In the genomic region with DNA sequence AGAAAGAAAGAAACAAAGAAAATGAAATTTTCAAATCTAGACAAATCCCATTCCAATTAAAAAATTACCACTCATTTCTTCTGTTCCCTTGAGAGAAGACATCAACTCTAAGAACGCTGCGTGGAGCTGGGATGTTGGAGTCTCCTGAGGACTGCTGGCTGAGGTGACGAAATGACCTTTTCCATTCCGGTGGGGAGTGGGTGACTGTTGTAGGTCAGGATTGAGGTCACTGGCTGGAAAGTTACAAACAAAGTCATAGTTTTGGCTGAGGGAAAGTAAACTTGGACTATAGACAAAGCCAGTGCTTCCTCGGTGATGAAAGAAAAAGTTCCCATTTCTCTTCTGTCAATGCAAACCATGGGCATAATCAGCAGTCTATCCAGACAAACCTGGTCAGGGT, we compare ENCODE assay signal across 25 mouse cellular contexts. TPM values are rescaled to one million over a fixed set of nuclear protein-coding genes. Genes with fewer than 3 reads are reported as not detected.
DNase-seq lines count a peak whose midpoint lies in the region; ATAC-seq and TF ChIP-seq lines count a peak whose summit lies in the region.
"Had no signal": no experiment of that assay in that cellular context is flagged by ENCODE, and none has a peak within 500 bp of the region (broad histone marks: within the 10 kb centered on the region; RNA-seq: fewer than 3 reads in every experiment).

No protein-coding gene starts in this region.

- no peak for TF ChIP-seq CTCF in gastrocnemius, adult 2 months (IDR thresholded peaks at IDR 0.05)
- TF ChIP-seq CTCF in liver, adult 2 months (IDR thresholded peaks at IDR 0.05; ENCODE audit: low read depth, low read length): no peak

- 16% methylated on average over 5 of the region's 5 CpGs for WGBS in liver, adult 2 months
- WGBS in liver, embryonic 11.5 days: 71% methylated on average over 5 of the region's 5 CpGs
- WGBS in hindbrain, embryonic 16.5 days: 69% methylated on average over 5 of the region's 5 CpGs

- H3K4me2 ChIP-seq in liver, embryonic 11.5 days: no peak overlapping the region
- H3K4me2 ChIP-seq in hindbrain, embryonic 16.5 days (ENCODE audit: low read length): no peak overlapping the region
- H3K4me2 ChIP-seq: embryonic facial prominence, embryonic 15.5 days; heart, embryonic 11.5 days; heart, embryonic 15.5 days; hindbrain, embryonic 12.5 days had no signal

- H3K4me1 ChIP-seq in liver, adult 2 months (ENCODE audit: control insufficient read depth, insufficient read depth, low read length): peaks cover 4% of the 10 kb centered on the region; the same call in 1 of the 2 replicates
- no peaks in the 10 kb centered on the region for H3K4me1 ChIP-seq in liver, embryonic 11.5 days (replicated peaks; ENCODE audit: control insufficient read depth, insufficient read depth, low read length)
- H3K4me1 ChIP-seq in hindbrain, embryonic 16.5 days (ENCODE audit: control insufficient read depth, insufficient read depth, low read depth, low read length): no peaks in the 10 kb centered on the region

- no peak overlapping the region for H3K4me3 ChIP-seq in gastrocnemius, adult 2 months
- no peak overlapping the region for H3K4me3 ChIP-seq in liver, adult 2 months (ENCODE audit: insufficient read depth, low read depth, low read length)
- no peak overlapping the region for H3K4me3 ChIP-seq in liver, embryonic 11.5 days (ENCODE audit: low read depth, low read length)
- no peak overlapping the region for H3K4me3 ChIP-seq in hindbrain, embryonic 16.5 days (ENCODE audit: low read length)
- H3K4me3 ChIP-seq: embryonic facial prominence, embryonic 15.5 days; erythroblast, embryonic 14.5 days; forebrain, embryonic 10.5 days; heart, embryonic 15.5 days; hindbrain, embryonic 12.5 days had no signal

- no peak for ATAC-seq in liver, embryonic 11.5 days (replicated peaks; ENCODE audit: low FRiP score)
- no peak for ATAC-seq in hindbrain, embryonic 16.5 days
- ATAC-seq: activated CD4-positive, CD25-positive, alpha-beta regulatory T cell, adult 4 months; forebrain, embryonic 14.5 days; hindbrain, postnatal 0 days; Patski had no signal

- H3K36me3 ChIP-seq in liver, adult 2 months (ENCODE audit: control insufficient read depth, insufficient read depth, low read length): no peaks in the 10 kb centered on the region
- no peaks in the 10 kb centered on the region for H3K36me3 ChIP-seq in liver, embryonic 11.5 days (ENCODE audit: control insufficient read depth, insufficient read depth, low read length)
- H3K36me3 ChIP-seq in hindbrain, embryonic 16.5 days (ENCODE audit: control insufficient read depth, insufficient read depth, low read length): no peaks in the 10 kb centered on the region
- H3K36me3 ChIP-seq: embryonic facial prominence, embryonic 15.5 days; forebrain, embryonic 10.5 days; heart, embryonic 15.5 days; hindbrain, embryonic 12.5 days had no signal

- no peak for TF ChIP-seq POLR2A in liver, adult 2 months (IDR thresholded peaks at IDR 0.05; ENCODE audit: extremely low read depth, insufficient read depth, low read length)

- H3K9ac ChIP-seq in liver, adult 2 months (ENCODE audit: low read depth, low read length): no peak overlapping the region
- no peak overlapping the region for H3K9ac ChIP-seq in liver, embryonic 11.5 days (ENCODE audit: low read depth, low read length)
- no peak overlapping the region for H3K9ac ChIP-seq in hindbrain, embryonic 16.5 days (ENCODE audit: low read depth, low read length)
- H3K9ac ChIP-seq: embryonic facial prominence, embryonic 15.5 days; heart, embryonic 15.5 days; hindbrain, embryonic 12.5 days had no signal

- DNase-seq in gastrocnemius, adult 2 months: peak; percentile 41
- DNase-seq in gastrocnemius, postnatal 25 days: no peak
- peak; percentile 46 for DNase-seq in liver, adult 2 months (ENCODE audit: extremely low read depth, low read depth, low spot score)
- DNase-seq in liver, embryonic 11.5 days (ENCODE audit: low spot score): no peak
- peak; percentile 35 for DNase-seq in lung, postnatal 14 days
- no peak for DNase-seq in lung, postnatal 4 days
- DNase-seq: adrenal gland, adult 8-10 months; cerebellum, adult 11 months; cerebellum, adult 8-10 months; cerebellum, postnatal 14 days; embryo, embryonic 11 days; gastrocnemius, postnatal 10 days; heart, postnatal 4 days had no signal

- intact Hi-C loops in gastrocnemius, adult 2 months (cut with DNase I): no loop called here

- H3K27me3 ChIP-seq in liver, adult 2 months (ENCODE audit: control insufficient read depth, insufficient read depth, low read length): peaks cover 4% of the 10 kb centered on the region; the same call in 1 of the 2 replicates
- peaks cover 25% of the 10 kb centered on the region for H3K27me3 ChIP-seq in liver, embryonic 11.5 days (replicated peaks; ENCODE audit: control insufficient read depth, insufficient read depth, low read length)
- peaks cover 4% of the 10 kb centered on the region; the same call in 1 of the 2 replicates for H3K27me3 ChIP-seq in hindbrain, embryonic 16.5 days (replicated peaks; ENCODE audit: control insufficient read depth, insufficient read depth, low read length)
- H3K27me3 ChIP-seq: Patski had no signal

- no peak overlapping the region for H3K27ac ChIP-seq in gastrocnemius, adult 2 months
- H3K27ac ChIP-seq in liver, adult 2 months (replicated peaks; ENCODE audit: insufficient read depth, low read depth, low read length): no peak overlapping the region
- H3K27ac ChIP-seq in liver, embryonic 11.5 days (ENCODE audit: low read depth, low read length): no peak overlapping the region
- H3K27ac ChIP-seq in hindbrain, embryonic 16.5 days (ENCODE audit: low read depth, low read length): no peak overlapping the region
- H3K27ac ChIP-seq: embryonic facial prominence, embryonic 15.5 days; forebrain, embryonic 10.5 days; heart, embryonic 15.5 days; hindbrain, embryonic 12.5 days; hindbrain, postnatal 0 days had no signal

- no peaks in the 10 kb centered on the region for H3K79me2 ChIP-seq in liver, adult 2 months (ENCODE audit: control insufficient read depth, insufficient read depth, low read length)

- no peaks in the 10 kb centered on the region for H3K9me3 ChIP-seq in liver, embryonic 11.5 days (ENCODE audit: control insufficient read depth, low read length)
- peaks cover 2% of the 10 kb centered on the region; the same call in 1 of the 2 replicates for H3K9me3 ChIP-seq in hindbrain, embryonic 16.5 days (ENCODE audit: control insufficient read depth, low read length)
- H3K9me3 ChIP-seq: embryonic facial prominence, embryonic 15.5 days; forebrain, embryonic 10.5 days; heart, embryonic 15.5 days; hindbrain, embryonic 12.5 days had no signal

RNA-seq across cellular contexts. Expression of gene Fgf2, which starts 5.3 kb away (rescaled TPM):
- 10 to 100 TPM in 1 of 2 experiments, 1 to 10 TPM in 1; 5.4 to 12.1 TPM for total RNA-seq in gastrocnemius, adult 2 months (2021)
- total RNA-seq in gastrocnemius, postnatal 25 days (2021): 1 to 10 TPM; 7.4 to 8.9 TPM
- 0.46 and 0.67 TPM in 2 replicates for total RNA-seq in liver, adult 2 months (2014; rRNA removed)
- polyA plus RNA-seq in liver, adult 2 months (2012; rRNA removed): 0.07 and 0.11 TPM in 2 replicates
- 0.26 and 0.44 TPM in 2 replicates for polyA plus RNA-seq in liver, embryonic 11.5 days (2014; fragmentation: Nextera tagmentation; extraction: Ambion mirVana)
- polyA plus RNA-seq in hindbrain, embryonic 16.5 days (2015; fragmentation: Nextera tagmentation; extraction: Ambion mirVana): 0.55 and 0.60 TPM in 2 replicates
- total RNA-seq: granulocyte monocyte progenitor cell, adult 5-6 weeks had no signal
- polyA plus RNA-seq: erythroblast, embryonic 14.5 days had no signal

RNA-seq across cellular contexts. Expression of gene Cetn4, which starts 30.3 kb away (rescaled TPM):
- under 1 TPM in 1 of 2 experiments, not detected in 1; 0.36 TPM for total RNA-seq in gastrocnemius, adult 2 months (2021)
- under 1 TPM; 0.35 to 0.43 TPM for total RNA-seq in gastrocnemius, postnatal 25 days (2021)
- 0.18 and 0.74 TPM in 2 replicates for total RNA-seq in liver, adult 2 months (2014; rRNA removed)
- not detected in 2 replicates for polyA plus RNA-seq in liver, adult 2 months (2012; rRNA removed)
- polyA plus RNA-seq in liver, embryonic 11.5 days (2014; fragmentation: Nextera tagmentation; extraction: Ambion mirVana): 2.2 and 2.4 TPM in 2 replicates
- 2.5 and 3.3 TPM in 2 replicates for polyA plus RNA-seq in hindbrain, embryonic 16.5 days (2015; fragmentation: Nextera tagmentation; extraction: Ambion mirVana)

RNA-seq across cellular contexts. Expression of gene Bbs12, which starts 30.5 kb away (rescaled TPM):
- total RNA-seq in gastrocnemius, adult 2 months (2021): under 1 TPM; 0.18 to 0.47 TPM
- under 1 TPM; 0.43 to 0.51 TPM for total RNA-seq in gastrocnemius, postnatal 25 days (2021)
- 0.94 and 1.1 TPM in 2 replicates for total RNA-seq in liver, adult 2 months (2014; rRNA removed)
- polyA plus RNA-seq in liver, adult 2 months (2012; rRNA removed): 0.09 and 0.14 TPM in 2 replicates
- polyA plus RNA-seq in liver, embryonic 11.5 days (2014; fragmentation: Nextera tagmentation; extraction: Ambion mirVana): 9.2 and 10.7 TPM in 2 replicates
- 5.1 and 5.2 TPM in 2 replicates for polyA plus RNA-seq in hindbrain, embryonic 16.5 days (2015; fragmentation: Nextera tagmentation; extraction: Ambion mirVana)
- polyA plus RNA-seq: erythroblast, embryonic 14.5 days had no signal

Comparison
In these comparisons a context has a peak if more than half of its experiments do, and no peak if none do; other contexts are left out.
1. DNase-seq: peak in gastrocnemius, adult 2 months (single experiment), liver, adult 2 months (single experiment) and lung, postnatal 14 days (single experiment); none in gastrocnemius, postnatal 25 days (single experiment), liver, embryonic 11.5 days (single experiment) and lung, postnatal 4 days (0 of 2).